Mouse (Mus musculus) left cerebral cortex, adult 11 months (tissue): ENCODE data around the gene Pidd1.

Experiments
- DNase-seq: peaks from one replicate; pipeline ENCODE4 v3.0.0; 2022; ENCODE audit warnings: low spot score

The Pidd1 gene

GRCm38 (mm10) chr7:141472763-141473162, 28.9 kb upstream of the Pidd1 start:
- no peak for DNase-seq

- DNase-seq = no peak
Measured at GRCm38 (mm10) chr7:141472226-141472625, 28.4 kb upstream of the Pidd1 start.

- no peak for DNase-seq
Measured at GRCm38 (mm10) chr7:141471236-141471635, 27.4 kb upstream of the Pidd1 start.

GRCm38 (mm10) chr7:141470637-141470944, 26.8 kb upstream of the Pidd1 start:
- DNase-seq = no peak

- DNase-seq = no peak
Measured at GRCm38 (mm10) chr7:141469901-141470636, 26.2 kb upstream of the Pidd1 start.

GRCm38 (mm10) chr7:141469352-141469751, 25.5 kb upstream of the Pidd1 start:
- DNase-seq = no peak

GRCm38 (mm10) chr7:141468522-141469211, 24.8 kb upstream of the Pidd1 start:
- no peak for DNase-seq

GRCm38 (mm10) chr7:141468164-141468521, 24.3 kb upstream of the Pidd1 start:
- DNase-seq = no peak

- DNase-seq = no peak
Measured at GRCm38 (mm10) chr7:141467230-141468030, 23.6 kb upstream of the Pidd1 start, which contains the start of gene Cd151. Gene Cd151, plus strand, starts transcription at chr7:141467392.

- DNase-seq = no peak
Measured at GRCm38 (mm10) chr7:141466607-141467148, 22.9 kb upstream of the Pidd1 start.

- DNase-seq = no peak
Measured at GRCm38 (mm10) chr7:141466045-141466394, 22.2 kb upstream of the Pidd1 start.

GRCm38 (mm10) chr7:141465388-141466044, 21.7 kb upstream of the Pidd1 start:
- no peak for DNase-seq

- DNase-seq = no peak
Measured at GRCm38 (mm10) chr7:141464603-141465201, 20.9 kb upstream of the Pidd1 start.

- DNase-seq = no peak
Measured at GRCm38 (mm10) chr7:141463824-141464602, 20.2 kb upstream of the Pidd1 start.

GRCm38 (mm10) chr7:141462333-141462821, 18.6 kb upstream of the Pidd1 start:
- no peak for DNase-seq

GRCm38 (mm10) chr7:141461521-141462332, 17.9 kb upstream of the Pidd1 start:
- no peak for DNase-seq

GRCm38 (mm10) chr7:141460391-141461113, 16.7 kb upstream of the Pidd1 start, which contains the start of gene Cracr2b:
Gene Cracr2b, plus strand, starts transcription at chr7:141461094.
- DNase-seq = no peak

GRCm38 (mm10) chr7:141460001-141460390, 16.2 kb upstream of the Pidd1 start:
- no peak for DNase-seq

- no peak for DNase-seq
Measured at GRCm38 (mm10) chr7:141459301-141459711, 15.5 kb upstream of the Pidd1 start.
